Mouse (Mus musculus) induced T-regulatory cell, adult 2 months (primary cell): ENCODE data around the gene Kcnf1.
"Not testable (repeated sequence)": the region's sequence is repeated elsewhere in the genome, so short reads cannot be mapped to it uniquely, and the experiment has no call there.

Source experiments
- DNase-seq: peaks from one replicate; pipeline ENCODE4 v3.0.0-alpha.2; 2012; ENCODE audit warnings: low read depth

Kcnf1 gene

GRCm38 (mm10) chr12:17157558-17157957, 19.1 kb downstream of the Kcnf1 start:
- no peak for DNase-seq

- no peak for DNase-seq
Observed at GRCm38 (mm10) chr12:17155781-17156180, 20.9 kb downstream of the Kcnf1 start.

GRCm38 (mm10) chr12:17152840-17153239, 23.8 kb downstream of the Kcnf1 start:
- no peak for DNase-seq

GRCm38 (mm10) chr12:17148920-17149319, 27.8 kb downstream of the Kcnf1 start:
- no peak for DNase-seq

GRCm38 (mm10) chr12:17141791-17142190, 34.9 kb downstream of the Kcnf1 start:
- DNase-seq, result no peak

GRCm38 (mm10) chr12:17140436-17140835, 36.3 kb downstream of the Kcnf1 start:
- no peak for DNase-seq

- no peak for DNase-seq
Observed at GRCm38 (mm10) chr12:17134546-17135096, 42.1 kb downstream of the Kcnf1 start.

GRCm38 (mm10) chr12:17132243-17132642, 44.4 kb downstream of the Kcnf1 start:
- no peak for DNase-seq

- no peak for DNase-seq
Observed at GRCm38 (mm10) chr12:17131563-17131962, 45.1 kb downstream of the Kcnf1 start.

GRCm38 (mm10) chr12:17122881-17123280, 53.8 kb downstream of the Kcnf1 start:
- not testable (repeated sequence) for DNase-seq
